Mouse (Mus musculus): ENCODE data around the gene Aqp3. TPM values are rescaled to one million over a fixed set of nuclear protein-coding genes. Genes with fewer than 3 reads are reported as not detected.

Gene Aqp3
- polyA plus RNA-seq, 1 experiment from 2014 or later: 0.24 TPM

GRCm38 (mm10) chr4:41102901-41103300 lies 4.9 kb upstream of the Aqp3 start:
- Histone ChIP-seq H3K36me3 (ENCODE audit: insufficient read depth) (no peaks in the 10 kb centered on the region), H3K9me3 (ENCODE audit: low read depth, low read length) (no peaks in the 10 kb centered on the region), H3K4me3 (ENCODE audit: low read depth, low read length) (no peak overlapping the region), H3K4me2 (no peak overlapping the region), H3K9ac (no peak overlapping the region), H3K27ac (ENCODE audit: low read depth) (no peak overlapping the region), H3K4me1 (ENCODE audit: insufficient read depth) (peaks cover 5% of the 10 kb centered on the region; the same call in 1 of the 2 replicates), H3K27me3 (ENCODE audit: insufficient read depth, low read length) (peaks cover 10% of the 10 kb centered on the region)
- DNase-seq (no peak), ATAC-seq (ENCODE audit: insufficient read depth) (no peak)
- no peak for TF ChIP-seq CTCF (IDR thresholded peaks at IDR 0.05; ENCODE audit: low read depth)

GRCm38 (mm10) chr4:41100986-41101385 lies 3.0 kb upstream of the Aqp3 start:
- Histone ChIP-seq H3K27ac (ENCODE audit: low read depth) (no peak overlapping the region), H3K4me1 (ENCODE audit: insufficient read depth) (peaks cover 11% of the 10 kb centered on the region; the same call in 1 of the 2 replicates), H3K9ac (no peak overlapping the region), H3K4me3 (ENCODE audit: low read depth, low read length) (no peak overlapping the region), H3K27me3 (ENCODE audit: insufficient read depth, low read length) (peaks cover 21% of the 10 kb centered on the region), H3K9me3 (ENCODE audit: low read depth, low read length) (no peaks in the 10 kb centered on the region), H3K36me3 (ENCODE audit: insufficient read depth) (no peaks in the 10 kb centered on the region), H3K4me2 (no peak overlapping the region)
- DNase-seq (no peak), ATAC-seq (ENCODE audit: insufficient read depth) (no peak)
- 47% methylated on average over 1 of the region's 1 CpGs for WGBS
- no peak for TF ChIP-seq CTCF (IDR thresholded peaks at IDR 0.05; ENCODE audit: low read depth)

- 0 out of 2 replicates have a peak, but pooled peaks have one; percentile 12 for ATAC-seq (ENCODE audit: insufficient read depth)
- H3K9ac ChIP-seq: no peak overlapping the region; the same call in 1 of the 2 replicates
- DNase-seq: no peak
- TF ChIP-seq CTCF (IDR thresholded peaks at IDR 0.05; ENCODE audit: low read depth): no peak
- peaks cover 11% of the 10 kb centered on the region; the same call in 1 of the 2 replicates for H3K4me1 ChIP-seq (ENCODE audit: insufficient read depth)
- H3K36me3 ChIP-seq (ENCODE audit: insufficient read depth): no peaks in the 10 kb centered on the region
- peaks cover 21% of the 10 kb centered on the region for H3K27me3 ChIP-seq (ENCODE audit: insufficient read depth, low read length)
- peak overlapping the region; percentile 36 for H3K4me3 ChIP-seq (ENCODE audit: low read depth, low read length)
- no peaks in the 10 kb centered on the region for H3K9me3 ChIP-seq (ENCODE audit: low read depth, low read length)
- peak overlapping the region; percentile 77 for H3K4me2 ChIP-seq
- no peak overlapping the region for H3K27ac ChIP-seq (ENCODE audit: low read depth)
- 8% methylated on average over 11 of the region's 11 CpGs for WGBS
Observed at GRCm38 (mm10) chr4:41098577-41098951, 581 bp upstream of the Aqp3 start.

- 48% methylated on average over 13 of the region's 13 CpGs for WGBS
- Histone ChIP-seq H3K27me3 (ENCODE audit: insufficient read depth, low read length) (peaks cover 21% of the 10 kb centered on the region), H3K27ac (ENCODE audit: low read depth) (no peak overlapping the region), H3K4me1 (ENCODE audit: insufficient read depth) (peaks cover 11% of the 10 kb centered on the region; the same call in 1 of the 2 replicates), H3K4me3 (ENCODE audit: low read depth, low read length) (no peak overlapping the region), H3K36me3 (ENCODE audit: insufficient read depth) (no peaks in the 10 kb centered on the region), H3K4me2 (peak overlapping the region; percentile 77), H3K9me3 (ENCODE audit: low read depth, low read length) (no peaks in the 10 kb centered on the region), H3K9ac (no peak overlapping the region)
- ATAC-seq (ENCODE audit: insufficient read depth) (no peak), DNase-seq (no peak)
- no peak for TF ChIP-seq CTCF (IDR thresholded peaks at IDR 0.05; ENCODE audit: low read depth)
Observed at GRCm38 (mm10) chr4:41097381-41097780, 602 bp downstream of the Aqp3 start.

- no peak overlapping the region for H3K4me3 ChIP-seq (ENCODE audit: low read depth, low read length)
- H3K27ac ChIP-seq (ENCODE audit: low read depth): no peak overlapping the region
- peaks cover 21% of the 10 kb centered on the region for H3K27me3 ChIP-seq (ENCODE audit: insufficient read depth, low read length)
- H3K4me1 ChIP-seq (ENCODE audit: insufficient read depth): peaks cover 11% of the 10 kb centered on the region; the same call in 1 of the 2 replicates
- no peaks in the 10 kb centered on the region for H3K36me3 ChIP-seq (ENCODE audit: insufficient read depth)
- no peak for TF ChIP-seq CTCF (IDR thresholded peaks at IDR 0.05; ENCODE audit: low read depth)
- H3K9ac ChIP-seq: no peak overlapping the region
- ATAC-seq (ENCODE audit: insufficient read depth) (no peak), DNase-seq (no peak)
- WGBS: 57% methylated on average over 5 of the region's 5 CpGs
- H3K4me2 ChIP-seq: no peak overlapping the region
- H3K9me3 ChIP-seq (ENCODE audit: low read depth, low read length): no peaks in the 10 kb centered on the region
Observed at GRCm38 (mm10) chr4:41096794-41097193, 1.2 kb downstream of the Aqp3 start.

- H3K27ac ChIP-seq (ENCODE audit: low read depth): no peak overlapping the region
- TF ChIP-seq CTCF (IDR thresholded peaks at IDR 0.05; ENCODE audit: low read depth): no peak
- H3K9me3 ChIP-seq (ENCODE audit: low read depth, low read length): no peaks in the 10 kb centered on the region
- WGBS: 33% methylated on average over 8 of the region's 8 CpGs
- H3K27me3 ChIP-seq (ENCODE audit: insufficient read depth, low read length): peaks cover 21% of the 10 kb centered on the region
- ATAC-seq (ENCODE audit: insufficient read depth) (no peak), DNase-seq (peak; percentile 55)
- no peak overlapping the region for H3K9ac ChIP-seq
- H3K36me3 ChIP-seq (ENCODE audit: insufficient read depth): no peaks in the 10 kb centered on the region
- no peak overlapping the region for H3K4me3 ChIP-seq (ENCODE audit: low read depth, low read length)
- H3K4me2 ChIP-seq: no peak overlapping the region
- peaks cover 11% of the 10 kb centered on the region; the same call in 1 of the 2 replicates for H3K4me1 ChIP-seq (ENCODE audit: insufficient read depth)
Observed at GRCm38 (mm10) chr4:41096169-41096568, 1.8 kb downstream of the Aqp3 start.

- Histone ChIP-seq H3K27ac (ENCODE audit: low read depth) (no peak overlapping the region), H3K4me1 (ENCODE audit: insufficient read depth) (peaks cover 11% of the 10 kb centered on the region; the same call in 1 of the 2 replicates), H3K9ac (no peak overlapping the region), H3K4me3 (ENCODE audit: low read depth, low read length) (no peak overlapping the region), H3K4me2 (no peak overlapping the region), H3K27me3 (ENCODE audit: insufficient read depth, low read length) (peaks cover 21% of the 10 kb centered on the region), H3K36me3 (ENCODE audit: insufficient read depth) (no peaks in the 10 kb centered on the region), H3K9me3 (ENCODE audit: low read depth, low read length) (no peaks in the 10 kb centered on the region)
- ATAC-seq (ENCODE audit: insufficient read depth): peak; percentile 59
- DNase-seq: peak; percentile 82
- WGBS: 37% methylated on average over 9 of the region's 9 CpGs
- TF ChIP-seq CTCF (IDR thresholded peaks at IDR 0.05; ENCODE audit: low read depth): no peak
Observed at GRCm38 (mm10) chr4:41094361-41094760, 3.6 kb downstream of the Aqp3 start.

Data from lung, embryonic 14.5 days (tissue).